8 mouse cellular contexts compared by ENCODE assay signal in the genomic region with DNA sequence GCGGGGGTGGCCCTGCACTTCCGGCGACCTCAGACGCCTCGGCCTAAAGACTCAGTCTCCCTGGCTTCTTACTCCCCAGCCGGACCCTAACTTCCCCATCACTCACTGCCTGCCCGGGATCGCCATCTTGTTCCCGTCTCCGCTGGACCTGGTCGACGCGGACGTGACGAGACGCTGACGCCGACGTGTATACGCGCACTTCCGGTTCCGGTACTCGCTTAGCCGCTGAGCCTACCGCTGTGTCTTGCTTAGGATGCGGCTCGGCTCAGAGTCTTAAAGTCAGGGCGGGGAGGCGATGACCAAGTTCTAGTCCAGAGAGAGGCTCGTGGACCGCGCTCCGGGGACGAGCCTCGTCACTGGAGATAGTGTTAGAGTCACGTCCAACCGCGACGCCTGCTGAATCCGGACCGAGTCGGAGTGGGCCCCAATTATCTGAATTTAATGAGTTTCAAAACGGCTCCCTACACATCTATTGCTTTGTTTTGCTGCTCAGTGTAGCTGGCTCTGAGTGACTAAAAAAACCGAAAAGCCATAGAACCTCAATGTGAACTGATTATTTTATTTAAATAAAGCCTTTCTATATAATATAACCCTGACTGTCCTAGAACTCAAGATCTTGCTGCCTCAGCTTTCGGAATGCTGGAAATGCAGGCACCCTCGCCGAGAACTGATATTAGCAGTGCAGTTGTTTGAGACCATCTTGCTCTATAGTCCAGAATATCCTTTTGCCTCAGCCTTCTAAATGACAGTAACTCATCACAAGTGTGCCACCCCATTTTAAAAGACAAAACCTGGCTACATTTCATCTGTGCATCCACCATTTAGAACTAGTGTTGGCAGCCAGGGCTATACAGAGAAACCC. TPM values are rescaled to one million over a fixed set of nuclear protein-coding genes. Genes with fewer than 3 reads are reported as not detected.
DNase-seq lines count a peak whose midpoint lies in the region; ATAC-seq and TF ChIP-seq lines count a peak whose summit lies in the region.

A gene (minus strand): TSS at position 163 of the 862 bp plus-strand sequence.

- peaks cover 0 to 2% of the 10 kb centered on the region in 2 experiments; a peak in 1 of 4 replicates for H3K4me1 ChIP-seq in MEL (ENCODE audit: control insufficient read depth in 1 of 2, insufficient read depth in 2 of 2, low read length in 2 of 2)
- no peaks in the 10 kb centered on the region for H3K4me1 ChIP-seq in cerebellum, adult 2 months (ENCODE audit: control insufficient read depth, insufficient read depth, low read length)
- H3K4me1 ChIP-seq in forebrain, postnatal 0 days (ENCODE audit: insufficient read depth): 0 out of 2 replicates have a peak, but pooled peaks cover 3% of the 10 kb centered on the region
- H3K4me1 ChIP-seq in lung, embryonic 16.5 days (replicated peaks; ENCODE audit: control insufficient read depth, insufficient read depth, low read length): peaks cover 3% of the 10 kb centered on the region; the same call in 1 of the 2 replicates

- H3K9ac ChIP-seq in MEL (ENCODE audit: control insufficient read depth, low read depth, low read length, poor library complexity, severe bottlenecking): peak within 1 kb of the TSS; percentile 84
- H3K9ac ChIP-seq in forebrain, postnatal 0 days: peak within 1 kb of the TSS; percentile 68
- peak within 1 kb of the TSS; percentile 88 for H3K9ac ChIP-seq in lung, embryonic 16.5 days (ENCODE audit: low read length)

- WGBS in cerebellum, adult 2 months: 4% methylated on average over 48 of the region's 48 CpGs
- 3% methylated on average over 48 of the region's 48 CpGs for WGBS in forebrain, postnatal 0 days
- WGBS in lung, embryonic 16.5 days: 4% methylated on average over 48 of the region's 48 CpGs

- H3K9me3 ChIP-seq in MEL (replicated peaks; ENCODE audit: insufficient read depth, low read length): no peaks in the 10 kb centered on the region
- H3K9me3 ChIP-seq in forebrain, postnatal 0 days (ENCODE audit: low read length): no peaks in the 10 kb centered on the region
- H3K9me3 ChIP-seq in lung, embryonic 16.5 days (ENCODE audit: control insufficient read depth, low read length): no peaks in the 10 kb centered on the region

- ATAC-seq in forebrain, postnatal 0 days: peak; percentile 100
- peak; percentile 100 for ATAC-seq in hematopoietic stem cell, adult 5-6 weeks (replicated peaks in 1 of 2; ENCODE audit: insufficient read depth in 1 of 2, low FRiP score in 2 of 2, low TSS enrichment in 1 of 2, low read depth in 1 of 2, poor library complexity in 2 of 2, severe bottlenecking in 2 of 2)
- peak; percentile 100 for ATAC-seq in lung, embryonic 16.5 days (ENCODE audit: low read depth)

- TF ChIP-seq POLR2A in MEL (IDR thresholded peaks at IDR 0.05; ENCODE audit: control insufficient read depth in 1 of 2, insufficient read depth in 1 of 2, low read depth in 1 of 2, low read length in 2 of 2, poor library complexity in 1 of 2): peak; percentile 96 to 99
- peak; percentile 98 for TF ChIP-seq POLR2A in cerebellum, adult 2 months (IDR thresholded peaks at IDR 0.05; ENCODE audit: borderline replicate concordance, insufficient read depth, low read length)

- peak within 1 kb of the TSS; percentile 64 to 74 for H3K4me3 ChIP-seq in MEL (ENCODE audit: control insufficient read depth in 1 of 2, insufficient read depth in 1 of 2, low read depth in 2 of 2, low read length in 2 of 2)
- peak within 1 kb of the TSS; percentile 82 for H3K4me3 ChIP-seq in cerebellum, adult 2 months (replicated peaks; ENCODE audit: insufficient read depth, low read depth, low read length)
- peak within 1 kb of the TSS; percentile 79 for H3K4me3 ChIP-seq in forebrain, postnatal 0 days (ENCODE audit: low read depth, low read length)
- H3K4me3 ChIP-seq in lung, embryonic 16.5 days (ENCODE audit: low read length): peak within 1 kb of the TSS; percentile 93

- peaks cover 2 to 9% of the 10 kb centered on the region in 2 experiments; a peak in 3 of 4 replicates for H3K36me3 ChIP-seq in MEL (ENCODE audit: control insufficient read depth in 1 of 2, insufficient read depth in 2 of 2, low read length in 2 of 2)
- H3K36me3 ChIP-seq in forebrain, postnatal 0 days (ENCODE audit: insufficient read depth): peaks cover 11% of the 10 kb centered on the region
- H3K36me3 ChIP-seq in lung, embryonic 16.5 days (ENCODE audit: control insufficient read depth, insufficient read depth, low read length): peaks cover 16% of the 10 kb centered on the region; the same call in 1 of the 2 replicates

- H3K27me3 ChIP-seq in MEL (ENCODE audit: control insufficient read depth in 1 of 2, insufficient read depth in 2 of 2, low read length in 2 of 2): peaks cover 6 to 7% of the 10 kb centered on the region in 2 experiments
- no peaks in the 10 kb centered on the region for H3K27me3 ChIP-seq in cerebellum, adult 2 months (ENCODE audit: control insufficient read depth, insufficient read depth, low read length)
- H3K27me3 ChIP-seq in forebrain, postnatal 0 days (ENCODE audit: insufficient read depth, low read length): no peaks in the 10 kb centered on the region
- peaks cover 3% of the 10 kb centered on the region for H3K27me3 ChIP-seq in lung, embryonic 16.5 days (ENCODE audit: control insufficient read depth, insufficient read depth, low read depth, low read length)

- peak within 1 kb of the TSS; percentile 89 for H3K4me2 ChIP-seq in forebrain, postnatal 0 days (ENCODE audit: low read depth)
- peak within 1 kb of the TSS; percentile 90 for H3K4me2 ChIP-seq in lung, embryonic 16.5 days (ENCODE audit: low read depth, low read length)

- H3K79me2 ChIP-seq in MEL (ENCODE audit: control insufficient read depth, insufficient read depth, low read length, poor library complexity): peaks cover 12% of the 10 kb centered on the region

- TF ChIP-seq EP300 in MEL (IDR thresholded peaks at IDR 0.05; ENCODE audit: low read depth in 1 of 2, low read length in 2 of 2): peak in 1 of 2 experiments; percentile 39; a peak in 1 of 4 replicates

- peak within 1 kb of the TSS; percentile 83 for H3K27ac ChIP-seq in MEL (ENCODE audit: control insufficient read depth, low read depth, low read length)
- H3K27ac ChIP-seq in cerebellum, adult 2 months (ENCODE audit: insufficient read depth, low read length): peak within 1 kb of the TSS; percentile 83
- H3K27ac ChIP-seq in forebrain, postnatal 0 days (ENCODE audit: low read depth, low read length): peak within 1 kb of the TSS; percentile 92
- H3K27ac ChIP-seq in lung, embryonic 16.5 days (ENCODE audit: low read length): peak within 1 kb of the TSS; percentile 76

- no peak for TF ChIP-seq CTCF in MEL (IDR thresholded peaks at IDR 0.05 in 2 of 3, conservative IDR thresholded peaks at IDR 0.05 in 1 of 3; ENCODE audit: control insufficient read depth in 1 of 3, insufficient read depth in 1 of 3, low read depth in 2 of 3, low read length in 3 of 3, poor library complexity in 1 of 3, severe bottlenecking in 1 of 3)
- no peak for TF ChIP-seq CTCF in cerebellum, adult 2 months (IDR thresholded peaks at IDR 0.05; ENCODE audit: borderline replicate concordance, insufficient read depth, low read depth, low read length)
- no peak for TF ChIP-seq CTCF in forebrain, postnatal 0 days (IDR thresholded peaks at IDR 0.05; ENCODE audit: low read depth)

- no peak for TF ChIP-seq RAD21 in MEL (IDR thresholded peaks at IDR 0.05; ENCODE audit: low read depth, low read length)

- peak; percentile 99 for DNase-seq in MEL (ENCODE audit: low read depth, low spot score)
- DNase-seq in cerebellum, adult 2 months: peak; percentile 93
- peak; percentile 95 for DNase-seq in forebrain, postnatal 0 days
- peak; percentile 75 for DNase-seq in layer of hippocampus, adult 9-10 months (ENCODE audit: low spot score)
- DNase-seq in ovary, postnatal 10 days (ENCODE audit: low spot score): peak; percentile 68
- peak; percentile 83 to 87 for DNase-seq in thymus, postnatal 10 days (ENCODE audit: low spot score in 2 of 2)

TF ChIP-seq in MEL, 35 proteins besides CTCF, POLR2A, EP300 and RAD21 (continues in another document):
- TF ChIP-seq NRF1 (IDR thresholded peaks at IDR 0.05; ENCODE audit: insufficient read depth, low read depth, low read length, poor library complexity, severe bottlenecking) (no peak), JUND (IDR thresholded peaks at IDR 0.05; ENCODE audit: low read depth, low read length) (no peak), GABPA (IDR thresholded peaks at IDR 0.05; ENCODE audit: low read depth, low read length) (no peak), MYC (IDR thresholded peaks at IDR 0.05; ENCODE audit: low read depth, low read length) (peak; percentile 68; the same call in 1 of the 2 replicates), MAFK (IDR thresholded peaks at IDR 0.05; ENCODE audit: borderline replicate concordance, low read depth, low read length) (no peak; the same call in 1 of the 2 replicates), ZKSCAN1 (IDR thresholded peaks at IDR 0.05; ENCODE audit: low read depth, low read length) (no peak), MYB (IDR thresholded peaks at IDR 0.05; ENCODE audit: low read depth, low read length) (no peak), ZMIZ1 (IDR thresholded peaks at IDR 0.05; ENCODE audit: low read depth, low read length) (peak; percentile 99), RCOR1 (IDR thresholded peaks at IDR 0.05; ENCODE audit: low read depth, low read length) (peak; percentile 56), POLR2AphosphoS5 (IDR thresholded peaks at IDR 0.05; ENCODE audit: borderline replicate concordance, low read depth, low read length) (0 out of 2 replicates have a peak, but pooled peaks have one; percentile 70), KAT2A (conservative IDR thresholded peaks at IDR 0.05; ENCODE audit: low read depth, low read length) (peak; percentile 82; the same call in 1 of the 2 replicates), SMC3 (IDR thresholded peaks at IDR 0.05; ENCODE audit: low read depth, low read length) (no peak), ZC3H11A (IDR thresholded peaks at IDR 0.05; ENCODE audit: low read depth, low read length) (no peak), TCF12 (IDR thresholded peaks at IDR 0.05; ENCODE audit: low read depth, low read length) (peak; percentile 90), ELF1 (IDR thresholded peaks at IDR 0.05; ENCODE audit: low read depth, low read length) (peak; percentile 98), TAL1 (IDR thresholded peaks at IDR 0.05; ENCODE audit: low read length) (no peak), NELFE (IDR thresholded peaks at IDR 0.05; ENCODE audit: low read depth, low read length) (peak; percentile 99), E2F4 (IDR thresholded peaks at IDR 0.05; ENCODE audit: borderline replicate concordance, low read depth, low read length) (no peak)

RNA-seq across cellular contexts. Expression of the gene that starts here (rescaled TPM):
- total RNA-seq in MEL (2012; rRNA removed): 21.0 and 21.5 TPM in 2 replicates
- polyA plus RNA-seq in MEL (2012; ENCODE audit: insufficient read depth in 1 of 2, insufficient read length in 2 of 2, low read depth in 1 of 2, low replicate concordance in 2 of 2, missing spikeins in 1 of 2): 100 to 1,000 TPM in 1 of 2 experiments, 10 to 100 TPM in 1; 21.6 to 140 TPM
- polyA plus RNA-seq in cerebellum, adult 2 months (2012; rRNA removed): 11.1 and 11.8 TPM in 2 replicates
- 4.2 and 5.7 TPM in 2 replicates for total RNA-seq in forebrain, postnatal 0 days (2014; rRNA removed)
- polyA plus RNA-seq in forebrain, postnatal 0 days (2015; fragmentation: Nextera tagmentation; extraction: Ambion mirVana): 46.4 and 49.9 TPM in 2 replicates
- 27.6 and 28.0 TPM in 2 replicates for total RNA-seq in hematopoietic stem cell, adult 5-6 weeks (2017)
- 66.2 and 70.3 TPM in 2 replicates for polyA plus RNA-seq in lung, embryonic 16.5 days (2015; fragmentation: Nextera tagmentation; extraction: Ambion mirVana)

Comparison
In these comparisons a context has a peak if more than half of its experiments do, and no peak if none do; other contexts are left out.
1. Peak in every context shown above with its lines: DNase-seq, ATAC-seq, H3K4me3 ChIP-seq and H3K27ac ChIP-seq.